Mouse (Mus musculus) myocyte (in vitro differentiated cells): Measurements from ENCODE around the gene Qsox1.
A peak's percentile ranks its signal among the peaks of the same experiment; 100 is the strongest.

Experiments used
- CEBPB ChIP-seq: IDR thresholded peaks from 2 replicates; pipeline ENCODE4 v1.6.1; 2011; ENCODE audit warnings: mild to moderate bottlenecking, moderate library complexity; ENCODE audit not compliant: poor library complexity, insufficient read depth, severe bottlenecking
- MAX ChIP-seq: IDR thresholded peaks from one replicate; pipeline ENCODE4 v1.6.1; 2011; ENCODE audit warnings: low read depth, mild to moderate bottlenecking, control low read depth
- MYOD1 ChIP-seq, 3 experiments: IDR thresholded peaks; one replicate each; pipeline ENCODE4 v1.6.1; 2011; ENCODE audit warnings: control low read depth in 2 of 3, low read depth in 2 of 3, mild to moderate bottlenecking in 2 of 3, moderate library complexity in 1 of 3; ENCODE audit not compliant: insufficient read length in 2 of 3, control insufficient read depth in 1 of 3
- MYOG ChIP-seq, 3 experiments: IDR thresholded peaks; one replicate each; pipeline ENCODE4 v1.6.1; 2011; ENCODE audit warnings: control low read depth in 2 of 3, low read depth in 2 of 3, mild to moderate bottlenecking in 2 of 3; ENCODE audit not compliant: insufficient read length in 2 of 3, control insufficient read depth in 1 of 3, insufficient read depth in 1 of 3
- POLR2A ChIP-seq: IDR thresholded peaks from one replicate; pipeline ENCODE4 v1.6.1; 2011; ENCODE audit warnings: low read depth, mild to moderate bottlenecking, control low read depth, moderate library complexity; ENCODE audit not compliant: insufficient read length
- POLR2AphosphoS2 ChIP-seq: IDR thresholded peaks from one replicate; pipeline ENCODE4 v1.6.1; 2011; ENCODE audit warnings: low read depth, control low read depth; ENCODE audit not compliant: insufficient read length
- REST ChIP-seq: IDR thresholded peaks from one replicate; pipeline ENCODE4 v1.6.1; 2011; ENCODE audit warnings: mild to moderate bottlenecking, control low read depth, moderate library complexity; ENCODE audit not compliant: insufficient read depth, insufficient read length
- TCF12 ChIP-seq: IDR thresholded peaks from one replicate; pipeline ENCODE4 v1.6.1; 2011; ENCODE audit warnings: mild to moderate bottlenecking, control low read depth; ENCODE audit not compliant: poor library complexity, insufficient read depth, severe bottlenecking
- USF1 ChIP-seq: IDR thresholded peaks from one replicate; pipeline ENCODE4 v1.6.1; 2011; ENCODE audit warnings: low read depth, mild to moderate bottlenecking, control low read depth, moderate library complexity

DNA sequence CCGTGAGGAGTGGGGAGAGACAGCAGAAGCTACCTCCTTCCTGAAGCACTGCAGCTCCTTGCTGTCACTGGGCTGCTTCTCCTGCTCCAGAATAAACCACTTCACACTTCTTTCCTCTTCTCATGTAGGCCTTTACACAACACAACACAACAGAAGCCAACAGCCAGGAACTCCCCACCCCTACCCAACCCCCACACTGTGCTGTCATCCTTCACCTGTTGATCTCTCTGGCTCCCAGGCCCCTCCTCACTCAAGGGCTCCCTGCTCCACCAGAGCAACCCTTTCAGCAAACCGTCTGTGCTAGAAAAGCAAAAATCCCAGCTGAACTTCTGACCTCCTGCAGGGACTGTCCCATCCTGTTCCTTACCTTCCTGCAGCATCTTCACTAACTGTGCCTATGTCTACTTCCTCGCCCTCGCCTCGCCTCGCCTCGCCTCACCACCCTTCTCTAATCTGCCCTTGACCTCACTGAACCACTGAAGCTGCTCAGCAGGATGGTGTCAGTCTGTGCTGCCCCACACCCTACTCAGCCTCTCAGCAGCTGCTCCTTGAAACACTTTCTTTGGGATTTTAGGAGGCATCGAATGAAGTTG is 15.1 kb upstream of the Qsox1 start:
- no peak for TF ChIP-seq POLR2A
- no peak for TF ChIP-seq CEBPB
- no peak for TF ChIP-seq REST
- TF ChIP-seq MYOG (IDR thresholded peaks at IDR 0.05; ENCODE audit: control insufficient read depth in 1 of 3, insufficient read depth in 1 of 3, insufficient read length in 2 of 3, low read depth in 2 of 3), result no peak
- no peak for TF ChIP-seq POLR2AphosphoS2
- TF ChIP-seq TCF12, result no peak
- no peak for TF ChIP-seq MAX
- TF ChIP-seq MYOD1 (IDR thresholded peaks at IDR 0.05; ENCODE audit: control insufficient read depth in 1 of 3, insufficient read length in 2 of 3, low read depth in 2 of 3), result peak in 1 of 3 experiments; percentile 1
- TF ChIP-seq USF1, result no peak
